Mouse (Mus musculus) embryonic fibroblast, embryonic 13.5 days (primary cell): ENCODE data around the gene Pgbd5.

Experiments
- CTCF ChIP-seq: IDR thresholded peaks from 2 replicates; pipeline ENCODE4 v1.5.1; 2011; ENCODE audit warnings: mild to moderate bottlenecking, control low read depth, low read length, moderate library complexity, borderline replicate concordance; ENCODE audit not compliant: insufficient read depth
- POLR2A ChIP-seq: IDR thresholded peaks from 2 replicates; pipeline ENCODE4 v1.6.1; 2011; ENCODE audit warnings: low read depth, mild to moderate bottlenecking, control low read depth, low read length, moderate library complexity

DNA sequence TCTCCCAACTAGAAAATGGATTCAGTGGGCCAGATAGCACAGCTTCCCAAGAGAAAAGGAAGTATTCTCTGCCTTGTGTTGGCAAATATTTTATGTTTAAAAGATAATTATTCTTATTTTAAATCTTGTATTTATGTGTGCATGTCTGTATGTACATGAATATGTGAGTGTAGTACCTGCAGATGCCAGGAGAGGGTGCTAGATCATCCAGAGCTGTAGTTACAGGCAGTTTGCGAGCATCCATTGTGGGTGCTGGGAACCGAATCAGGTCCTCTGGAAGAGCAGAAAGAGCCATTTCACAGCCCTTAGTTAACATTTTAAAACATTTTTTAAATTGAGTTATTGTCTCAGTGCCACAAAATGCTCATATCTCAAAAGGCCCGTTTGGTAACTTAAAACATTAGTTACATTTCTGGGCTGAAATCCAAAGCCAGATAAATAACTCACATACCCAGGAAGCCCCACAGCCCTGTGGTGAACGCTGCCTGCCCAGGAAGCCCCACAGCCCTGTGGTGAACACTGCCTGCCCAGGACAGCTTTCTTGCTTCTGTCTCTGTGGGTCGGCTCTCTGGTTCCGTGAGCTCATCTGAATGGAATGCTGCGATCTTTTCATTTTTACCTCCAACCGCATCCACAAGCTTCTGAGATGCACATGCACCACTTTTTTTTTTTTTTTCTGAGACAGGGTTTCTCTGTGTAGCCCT, 10.9 kb upstream of the Pgbd5 start:
- no peak for TF ChIP-seq POLR2A
- no peak for TF ChIP-seq CTCF
